Comparison of ENCODE assay signal across 35 mouse cellular contexts in genomic region chr9:45030341-45030740, GRCm38 (mm10). TPM values are rescaled to one million over a fixed set of nuclear protein-coding genes. Genes with fewer than 3 reads are reported as not detected.
DNase-seq lines count a peak whose midpoint lies in the region; ATAC-seq and TF ChIP-seq lines count a peak whose summit lies in the region.
"Had no signal": no experiment of that assay in that cellular context is flagged by ENCODE, and none has a peak within 500 bp of the region (broad histone marks: within the 10 kb centered on the region; RNA-seq: fewer than 3 reads in every experiment).

No protein-coding gene starts in this region.

- WGBS in spleen, adult 2 months = 36% methylated on average over 6 of the region's 6 CpGs
- 36% methylated on average over 6 of the region's 6 CpGs for WGBS in small intestine, adult 2 months

- in situ Hi-C loops in CH12.LX (cut with MboI; ENCODE audit: low pct_ligation_motif_present, low pct_unique_long_range_greater_than_20kb, low sequenced_read_pairs) = no loop called here

- H3K79me2 ChIP-seq in CH12.LX (replicated peaks; ENCODE audit: control insufficient read depth, extremely low read depth, insufficient read depth, poor library complexity, severe bottlenecking) = no peaks in the 10 kb centered on the region

- peak overlapping the region; percentile 14; the same call in 1 of the 2 replicates for H3K27ac ChIP-seq in spleen, adult 2 months (ENCODE audit: insufficient read depth, low read length)
- peak overlapping the region; percentile 90 for H3K27ac ChIP-seq in CH12.LX (ENCODE audit: insufficient read depth, low read depth)
- H3K27ac ChIP-seq in small intestine, adult 2 months (ENCODE audit: insufficient read depth, low read depth, low read length) = peak overlapping the region; percentile 24; the same call in 1 of the 2 replicates
- H3K27ac ChIP-seq: embryonic facial prominence, embryonic 10.5 days; embryonic facial prominence, embryonic 13.5 days; forebrain, embryonic 12.5 days; forebrain, embryonic 15.5 days; heart, adult 2 months; heart, embryonic 15.5 days; hindbrain, embryonic 10.5 days; hindbrain, embryonic 13.5 days; intestine, embryonic 15.5 days had no signal

- peaks cover 2% of the 10 kb centered on the region; the same call in 1 of the 2 replicates for H3K4me1 ChIP-seq in spleen, adult 2 months (ENCODE audit: control insufficient read depth, insufficient read depth, insufficient read length)
- peaks cover 38 to 46% of the 10 kb centered on the region in 2 experiments for H3K4me1 ChIP-seq in CH12.LX (ENCODE audit: control insufficient read depth in 1 of 2, insufficient read depth in 2 of 2)
- H3K4me1 ChIP-seq in small intestine, adult 2 months (ENCODE audit: control insufficient read depth, insufficient read depth, insufficient read length, low read length) = peaks cover 20% of the 10 kb centered on the region
- H3K4me1 ChIP-seq: embryonic facial prominence, embryonic 13.5 days; forebrain, embryonic 12.5 days; forebrain, embryonic 15.5 days; heart, embryonic 15.5 days; hindbrain, embryonic 10.5 days; hindbrain, embryonic 13.5 days; intestine, embryonic 15.5 days had no signal

- no peak for TF ChIP-seq RAD21 in CH12.LX (IDR thresholded peaks at IDR 0.05; ENCODE audit: low read depth, low read length)

- H3K4me2 ChIP-seq in CH12.LX (ENCODE audit: insufficient read depth, low read depth, poor library complexity, severe bottlenecking) = peak overlapping the region; percentile 78; the same call in 1 of the 2 replicates
- H3K4me2 ChIP-seq: embryonic facial prominence, embryonic 13.5 days; forebrain, embryonic 12.5 days; forebrain, embryonic 15.5 days; heart, embryonic 12.5 days; heart, embryonic 15.5 days; hindbrain, embryonic 13.5 days; intestine, embryonic 15.5 days had no signal

- no peak for ATAC-seq in granulocyte monocyte progenitor cell, adult 5-6 weeks (replicated peaks; ENCODE audit: poor library complexity, severe bottlenecking)
- ATAC-seq: CD4-positive, CD25-positive, alpha-beta regulatory T cell, adult 4 months; forebrain, embryonic 15.5 days; hindbrain, embryonic 16.5 days; intestine, embryonic 15.5 days had no signal

- no peak for TF ChIP-seq POLR2A in spleen, adult 2 months (IDR thresholded peaks at IDR 0.05; ENCODE audit: low read depth, low read length)
- TF ChIP-seq POLR2A in CH12.LX (IDR thresholded peaks at IDR 0.05; ENCODE audit: low read depth, low read length) = no peak
- TF ChIP-seq POLR2A in small intestine, adult 2 months (IDR thresholded peaks at IDR 0.05; ENCODE audit: low read depth, low read length) = no peak

- DNase-seq in heart, adult 11 months = peak; percentile 36
- no peak for DNase-seq in heart, adult 18-20 months
- no peak for DNase-seq in spleen, adult 2 months (ENCODE audit: low read depth in 1 of 2, low spot score in 2 of 2)
- DNase-seq in spleen, postnatal 4 days (ENCODE audit: low spot score in 2 of 2) = no peak
- peak; percentile 66 for DNase-seq in CH12.LX (ENCODE audit: extremely low read depth)
- DNase-seq in gastrocnemius, postnatal 10 days = no peak
- DNase-seq: adrenal gland, adult 2 months; adrenal gland, postnatal 14 days; cerebellum, adult 11-12 months; cerebellum, adult 8-10 months; cerebellum, postnatal 10 days; cerebellum, postnatal 36 days; embryo, embryonic 11 days; gastrocnemius, postnatal 36 days; heart, adult 2 months; heart, postnatal 10 days; heart, postnatal 36 days had no signal

- H3K36me3 ChIP-seq in spleen, adult 2 months (ENCODE audit: control insufficient read depth, insufficient read depth, low read length) = no peaks in the 10 kb centered on the region
- no peaks in the 10 kb centered on the region for H3K36me3 ChIP-seq in CH12.LX (replicated peaks in 1 of 2; ENCODE audit: control insufficient read depth in 1 of 2, insufficient read depth in 1 of 2, low read length in 1 of 2)
- no peaks in the 10 kb centered on the region for H3K36me3 ChIP-seq in small intestine, adult 2 months (ENCODE audit: control insufficient read depth, insufficient read depth, low read length)
- H3K36me3 ChIP-seq: embryonic facial prominence, embryonic 10.5 days; embryonic facial prominence, embryonic 13.5 days; forebrain, embryonic 12.5 days; forebrain, embryonic 15.5 days; heart, embryonic 12.5 days; heart, embryonic 15.5 days; hindbrain, embryonic 10.5 days; hindbrain, embryonic 13.5 days; intestine, embryonic 15.5 days had no signal

- dilution Hi-C loops in CH12.LX (cut with MboI; ENCODE audit: extremely low pct_ligation_motif_present, extremely low pct_unique_long_range_greater_than_20kb, low sequenced_read_pairs) = no loop called here

- no peak for TF ChIP-seq CTCF in spleen, adult 2 months (IDR thresholded peaks at IDR 0.05; ENCODE audit: extremely low read depth, insufficient read depth, insufficient read length, insufficient replicate concordance)
- no peak for TF ChIP-seq CTCF in CH12.LX (conservative IDR thresholded peaks at IDR 0.05 in 1 of 2, IDR thresholded peaks at IDR 0.05 in 1 of 2; ENCODE audit: low read depth in 2 of 2, low read length in 2 of 2)
- no peak for TF ChIP-seq CTCF in small intestine, adult 2 months (IDR thresholded peaks at IDR 0.05; ENCODE audit: extremely low read depth, insufficient read length, insufficient replicate concordance, low read depth, low read length)

- 0 out of 2 replicates have a peak overlapping the region, but pooled peaks have one; percentile 29 for H3K9ac ChIP-seq in CH12.LX (ENCODE audit: insufficient read depth, low read depth)
- H3K9ac ChIP-seq: embryonic facial prominence, embryonic 13.5 days; forebrain, embryonic 12.5 days; forebrain, embryonic 15.5 days; heart, embryonic 12.5 days; heart, embryonic 15.5 days; hindbrain, embryonic 13.5 days; intestine, embryonic 15.5 days had no signal

- H3K4me3 ChIP-seq in spleen, adult 2 months (ENCODE audit: extremely low read depth, insufficient read depth, insufficient read length) = no peak overlapping the region
- H3K4me3 ChIP-seq in CH12.LX (replicated peaks in 1 of 3; ENCODE audit: low read depth in 2 of 3, low read length in 2 of 3, poor library complexity in 1 of 3) = no peak overlapping the region
- H3K4me3 ChIP-seq in small intestine, adult 2 months (ENCODE audit: low read depth, low read length) = no peak overlapping the region
- H3K4me3 ChIP-seq: embryonic facial prominence, embryonic 10.5 days; embryonic facial prominence, embryonic 13.5 days; erythroblast, embryonic 14.5 days; forebrain, embryonic 12.5 days; forebrain, embryonic 15.5 days; heart, adult 2 months; heart, embryonic 12.5 days; heart, embryonic 15.5 days; hindbrain, embryonic 10.5 days; hindbrain, embryonic 13.5 days; intestine, embryonic 15.5 days had no signal

- TF ChIP-seq EP300 in CH12.LX (IDR thresholded peaks at IDR 0.05; ENCODE audit: low read length) = no peak

- no peaks in the 10 kb centered on the region for H3K9me3 ChIP-seq in CH12.LX (replicated peaks; ENCODE audit: low read length)
- H3K9me3 ChIP-seq: embryonic facial prominence, embryonic 10.5 days; embryonic facial prominence, embryonic 13.5 days; forebrain, embryonic 12.5 days; forebrain, embryonic 15.5 days; heart, embryonic 12.5 days; heart, embryonic 15.5 days; hindbrain, embryonic 10.5 days; hindbrain, embryonic 13.5 days; intestine, embryonic 15.5 days had no signal

- no peaks in the 10 kb centered on the region for H3K27me3 ChIP-seq in spleen, adult 2 months (ENCODE audit: control insufficient read depth, insufficient read depth, low read length)
- H3K27me3 ChIP-seq in CH12.LX (replicated peaks) = peaks cover 2% of the 10 kb centered on the region
- H3K27me3 ChIP-seq in small intestine, adult 2 months (ENCODE audit: control insufficient read depth, insufficient read depth, low read length) = no peaks in the 10 kb centered on the region
- H3K27me3 ChIP-seq: forebrain, embryonic 15.5 days; intestine, embryonic 15.5 days had no signal

RNA-seq across cellular contexts. Expression of gene Mpzl2, which starts 9.3 kb away (rescaled TPM):
- 1 to 10 TPM in 1 of 2 experiments, under 1 TPM in 1; 0.62 to 2.3 TPM for total RNA-seq in heart, adult 18-20 months (2021)
- polyA plus RNA-seq in spleen, adult 2 months (2012; rRNA removed) = 0.49 TPM in 2 replicates
- total RNA-seq in CH12.LX (2012; rRNA removed) (0.30 and 0.38 TPM in 2 replicates), CH12.LX (2014; rRNA removed) (0.18 and 0.36 TPM in 2 replicates)
- 0.27 and 0.57 TPM in 2 replicates for polyA plus RNA-seq in CH12.LX (2012; ENCODE audit: insufficient read length, low read depth)
- 5.3 and 8.2 TPM in 2 replicates for polyA plus RNA-seq in small intestine, adult 2 months (2012; rRNA removed)
- under 1 TPM; 0.23 to 0.25 TPM for total RNA-seq in gastrocnemius, postnatal 10 days (2021)
- not detected in 2 replicates for total RNA-seq in granulocyte monocyte progenitor cell, adult 5-6 weeks (2014; fragmentation: Nextera tagmentation)
- not detected in 2 replicates for total RNA-seq in granulocyte monocyte progenitor cell, adult 5-6 weeks (2017)
- polyA plus RNA-seq: C2C12; erythroblast, embryonic 14.5 days had no signal

RNA-seq across cellular contexts. Expression of gene Cd3e, which starts 20.9 kb away (rescaled TPM):
- total RNA-seq in heart, adult 18-20 months (2021) = 1 to 10 TPM in 1 of 2 experiments, under 1 TPM in 1; 0.47 to 6.4 TPM
- 42.8 and 44.8 TPM in 2 replicates for polyA plus RNA-seq in spleen, adult 2 months (2012; rRNA removed)
- total RNA-seq in CH12.LX (2012; rRNA removed) = not detected in 2 replicates
- total RNA-seq in CH12.LX (2014; rRNA removed) = not detected in 2 replicates
- not detected in 2 replicates for polyA plus RNA-seq in CH12.LX (2012; ENCODE audit: insufficient read length, low read depth)
- polyA plus RNA-seq in small intestine, adult 2 months (2012; rRNA removed) = 12.9 and 13.7 TPM in 2 replicates
- not detected for total RNA-seq in gastrocnemius, postnatal 10 days (2021)
- not detected in 2 replicates for total RNA-seq in granulocyte monocyte progenitor cell, adult 5-6 weeks (2014; fragmentation: Nextera tagmentation)
- total RNA-seq in granulocyte monocyte progenitor cell, adult 5-6 weeks (2017) = not detected in 2 replicates
- total RNA-seq: gastrocnemius, adult 8-10 months had no signal
- polyA plus RNA-seq: C2C12; cortical plate, adult 2 months; embryonic facial prominence, embryonic 10.5 days; embryonic facial prominence, embryonic 13.5 days; forebrain, embryonic 12.5 days; forebrain, embryonic 15.5 days; heart, embryonic 12.5 days; hindbrain, embryonic 10.5 days; hindbrain, embryonic 13.5 days had no signal

RNA-seq across cellular contexts. Expression of gene Mpzl3, which starts 24.6 kb away (rescaled TPM):
- total RNA-seq in heart, adult 18-20 months (2021) = 1 to 10 TPM; 1.7 to 2.7 TPM
- polyA plus RNA-seq in spleen, adult 2 months (2012; rRNA removed) = 1.7 and 2.2 TPM in 2 replicates
- total RNA-seq in CH12.LX (2012; rRNA removed) (3.1 and 3.4 TPM in 2 replicates), CH12.LX (2014; rRNA removed) (5.3 and 5.5 TPM in 2 replicates)
- polyA plus RNA-seq in CH12.LX (2012; ENCODE audit: insufficient read length, low read depth) = 4.4 and 5.2 TPM in 2 replicates
- polyA plus RNA-seq in small intestine, adult 2 months (2012; rRNA removed) = 11.1 and 12.2 TPM in 2 replicates
- 1 to 10 TPM; 1.3 to 2.0 TPM for total RNA-seq in gastrocnemius, postnatal 10 days (2021)
- total RNA-seq in granulocyte monocyte progenitor cell, adult 5-6 weeks (2014; fragmentation: Nextera tagmentation) = 0.19 TPM in 1 of 2 replicates, not detected in the other
- 1.2 and 2.2 TPM in 2 replicates for total RNA-seq in granulocyte monocyte progenitor cell, adult 5-6 weeks (2017)
- polyA plus RNA-seq: erythroblast, embryonic 14.5 days had no signal

RNA-seq across cellular contexts. Expression of gene Jaml, which starts 48.6 kb away (rescaled TPM):
- total RNA-seq in heart, adult 18-20 months (2021) = 1 to 10 TPM in 1 of 2 experiments, under 1 TPM in 1; 0.40 to 1.4 TPM
- polyA plus RNA-seq in spleen, adult 2 months (2012; rRNA removed) = 2.4 and 2.8 TPM in 2 replicates
- total RNA-seq in CH12.LX (2012; rRNA removed) (0.51 and 0.88 TPM in 2 replicates), CH12.LX (2014; rRNA removed) (0.87 and 0.96 TPM in 2 replicates)
- polyA plus RNA-seq in CH12.LX (2012; ENCODE audit: insufficient read length, low read depth) = 1.1 and 1.4 TPM in 2 replicates
- polyA plus RNA-seq in small intestine, adult 2 months (2012; rRNA removed) = 2.5 and 3.9 TPM in 2 replicates
- under 1 TPM; 0.27 to 0.42 TPM for total RNA-seq in gastrocnemius, postnatal 10 days (2021)
- 0.51 TPM in 1 of 2 replicates, not detected in the other for total RNA-seq in granulocyte monocyte progenitor cell, adult 5-6 weeks (2014; fragmentation: Nextera tagmentation)
- 2.4 and 3.4 TPM in 2 replicates for total RNA-seq in granulocyte monocyte progenitor cell, adult 5-6 weeks (2017)
- polyA plus RNA-seq: C2C12; embryonic facial prominence, embryonic 13.5 days; erythroblast, embryonic 14.5 days had no signal

RNA-seq across cellular contexts. Expression of gene Cd3d, which starts 48.8 kb away (rescaled TPM):
- total RNA-seq in heart, adult 18-20 months (2021) = 1 to 10 TPM in 1 of 2 experiments, not detected in 1; 4.1 TPM
- 19.6 and 24.0 TPM in 2 replicates for polyA plus RNA-seq in spleen, adult 2 months (2012; rRNA removed)
- 5.2 and 5.5 TPM in 2 replicates for total RNA-seq in CH12.LX (2012; rRNA removed)
- total RNA-seq in CH12.LX (2014; rRNA removed) = 0.27 TPM in 1 of 2 replicates, not detected in the other
- 2.6 and 2.7 TPM in 2 replicates for polyA plus RNA-seq in CH12.LX (2012; ENCODE audit: insufficient read length, low read depth)
- 3.3 and 3.8 TPM in 2 replicates for polyA plus RNA-seq in small intestine, adult 2 months (2012; rRNA removed)
- under 1 TPM in 1 of 2 experiments, not detected in 1; 0.32 TPM for total RNA-seq in gastrocnemius, postnatal 10 days (2021)
- not detected in 2 replicates for total RNA-seq in granulocyte monocyte progenitor cell, adult 5-6 weeks (2014; fragmentation: Nextera tagmentation)
- 0.21 TPM in 1 of 2 replicates, not detected in the other for total RNA-seq in granulocyte monocyte progenitor cell, adult 5-6 weeks (2017)
- total RNA-seq: ES-E14; gastrocnemius, adult 8-10 months had no signal
- polyA plus RNA-seq: C2C12; cortical plate, adult 2 months; embryonic facial prominence, embryonic 10.5 days; embryonic facial prominence, embryonic 13.5 days; erythroblast, embryonic 14.5 days; forebrain, embryonic 12.5 days; forebrain, embryonic 15.5 days; heart, embryonic 12.5 days; hindbrain, embryonic 10.5 days; hindbrain, embryonic 13.5 days; hindbrain, embryonic 16.5 days; intestine, embryonic 15.5 days had no signal

Comparison
In these comparisons a context has a peak if more than half of its experiments do, and no peak if none do; other contexts are left out.
1. DNase-seq: peak in heart, adult 11 months (single experiment) and CH12.LX (single experiment); none in heart, adult 18-20 months (0 of 2), spleen, adult 2 months (0 of 2), spleen, postnatal 4 days (0 of 2) and gastrocnemius, postnatal 10 days (single experiment).
2. H3K27ac ChIP-seq: peak in every context shown above with its lines; median percentile 90 in CH12.LX; 24 in small intestine, adult 2 months; 14 in spleen, adult 2 months.